Mouse (Mus musculus) ES-Bruce4 (cell line): ENCODE results near the gene Eno2. TPM values are rescaled to one million over a fixed set of nuclear protein-coding genes. Genes with fewer than 3 reads are reported as not detected.
A peak's percentile ranks its signal among the peaks of the same experiment; 100 is the strongest.

Experiments
- H3K27ac ChIP-seq: 2 replicates; pipeline ENCODE4 v1.5.1; 2012; ENCODE audit warnings: low read length, inconsistent platforms; ENCODE audit not compliant: insufficient read depth
- H3K27me3 ChIP-seq: 2 replicates; pipeline ENCODE4 v1.6.1; 2012; ENCODE audit warnings: mild to moderate bottlenecking, low read length, inconsistent platforms; ENCODE audit not compliant: control insufficient read depth, poor library complexity, insufficient read depth, severe bottlenecking
- H3K36me3 ChIP-seq: 2 replicates; pipeline ENCODE4 v1.6.1; 2012; ENCODE audit warnings: inconsistent platforms, mild to moderate bottlenecking, low read length, moderate library complexity; ENCODE audit not compliant: control insufficient read depth, poor library complexity, insufficient read depth, severe bottlenecking
- H3K4me1 ChIP-seq: one replicate; pipeline ENCODE4 v1.8.1; 2011; ENCODE audit warnings: low read length; ENCODE audit not compliant: control insufficient read depth, insufficient read depth
- H3K4me3 ChIP-seq: 2 replicates; pipeline ENCODE4 v1.5.1; 2011; ENCODE audit warnings: low read depth, mild to moderate bottlenecking, low read length
- H3K9ac ChIP-seq: 2 replicates; pipeline ENCODE4 v1.6.1; 2012; ENCODE audit warnings: low read depth, mild to moderate bottlenecking, inconsistent platforms; ENCODE audit not compliant: poor library complexity, severe bottlenecking
- H3K9me3 ChIP-seq: replicated peaks from 2 replicates; pipeline ENCODE4 v1.6.1; 2012; ENCODE audit warnings: mild to moderate bottlenecking, low read length, inconsistent platforms; ENCODE audit not compliant: control insufficient read depth, poor library complexity, insufficient read depth, severe bottlenecking
- CTCF ChIP-seq: IDR thresholded peaks from one replicate; pipeline ENCODE4 v1.8.1; 2011; ENCODE audit warnings: low read depth, low read length
- EP300 ChIP-seq: IDR thresholded peaks from 2 replicates; pipeline ENCODE4 v1.6.1; 2011; ENCODE audit warnings: low read depth, low read length; ENCODE audit not compliant: insufficient read depth
- POLR2A ChIP-seq: IDR thresholded peaks from one replicate; pipeline ENCODE4 v1.8.1; 2011; ENCODE audit warnings: low read length; ENCODE audit not compliant: insufficient read depth
- polyA plus RNA-seq: library from polyadenylated mRNA; stranded (reverse); fragments of >200 nt; gene quantifications from 2 replicates; pipeline ENCODE4 v1.2.4, GENCODE M21; 2011; ENCODE audit warnings: low read depth; ENCODE audit not compliant: missing spikeins, insufficient read depth, insufficient read length

The Eno2 gene
- polyA plus RNA-seq, 1 experiment = 7.4 TPM

- H3K9ac ChIP-seq = peak overlapping the region; percentile 43
- H3K4me1 ChIP-seq = peaks cover 9% of the 10 kb centered on the region
- H3K4me3 ChIP-seq = peak overlapping the region; percentile 60
- H3K27me3 ChIP-seq = no peaks in the 10 kb centered on the region
- no peaks in the 10 kb centered on the region for H3K36me3 ChIP-seq
- peak overlapping the region; percentile 41 for H3K27ac ChIP-seq
- no peaks in the 10 kb centered on the region for H3K9me3 ChIP-seq
- peak; percentile 79 for TF ChIP-seq EP300
- peak; percentile 26 for TF ChIP-seq POLR2A
- no peak for TF ChIP-seq CTCF
Observed at GRCm38 (mm10) chr6:124732476-124733370, 36.8 kb downstream of the Eno2 start.

- Histone ChIP-seq H3K27ac (no peak overlapping the region), H3K9ac (no peak overlapping the region), H3K27me3 (no peaks in the 10 kb centered on the region), H3K36me3 (no peaks in the 10 kb centered on the region), H3K4me1 (peaks cover 9% of the 10 kb centered on the region), H3K9me3 (no peaks in the 10 kb centered on the region), H3K4me3 (no peak overlapping the region)
- no peak for TF ChIP-seq POLR2A
- no peak for TF ChIP-seq EP300
- TF ChIP-seq CTCF = no peak
Observed at GRCm38 (mm10) chr6:124731038-124731437, 38.4 kb downstream of the Eno2 start.

GRCm38 (mm10) chr6:124729850-124730705 lies 39.4 kb downstream of the Eno2 start:
- peaks cover 9% of the 10 kb centered on the region for H3K4me1 ChIP-seq
- H3K9me3 ChIP-seq = no peaks in the 10 kb centered on the region
- TF ChIP-seq POLR2A = no peak
- TF ChIP-seq CTCF = no peak
- no peak for TF ChIP-seq EP300
- H3K27me3 ChIP-seq = no peaks in the 10 kb centered on the region
- no peak overlapping the region for H3K9ac ChIP-seq
- H3K36me3 ChIP-seq = no peaks in the 10 kb centered on the region
- no peak overlapping the region for H3K27ac ChIP-seq
- no peak overlapping the region for H3K4me3 ChIP-seq

- H3K27ac ChIP-seq = no peak overlapping the region
- peaks cover 9% of the 10 kb centered on the region for H3K4me1 ChIP-seq
- no peaks in the 10 kb centered on the region for H3K36me3 ChIP-seq
- no peak overlapping the region for H3K9ac ChIP-seq
- TF ChIP-seq EP300 = no peak
- TF ChIP-seq CTCF = no peak
- no peak for TF ChIP-seq POLR2A
- no peaks in the 10 kb centered on the region for H3K27me3 ChIP-seq
- no peak overlapping the region for H3K4me3 ChIP-seq
- H3K9me3 ChIP-seq = no peaks in the 10 kb centered on the region
Observed at GRCm38 (mm10) chr6:124728621-124729020, 40.9 kb downstream of the Eno2 start.

GRCm38 (mm10) chr6:124724472-124724871 lies 45.0 kb downstream of the Eno2 start:
- Histone ChIP-seq H3K27ac (no peak overlapping the region), H3K36me3 (no peaks in the 10 kb centered on the region), H3K4me3 (no peak overlapping the region), H3K9me3 (no peaks in the 10 kb centered on the region), H3K9ac (no peak overlapping the region), H3K27me3 (no peaks in the 10 kb centered on the region), H3K4me1 (no peaks in the 10 kb centered on the region)
- TF ChIP-seq EP300 (no peak), CTCF (no peak), POLR2A (no peak)

- Histone ChIP-seq H3K27ac (no peak overlapping the region), H3K4me1 (no peaks in the 10 kb centered on the region), H3K9me3 (no peaks in the 10 kb centered on the region), H3K36me3 (no peaks in the 10 kb centered on the region), H3K27me3 (no peaks in the 10 kb centered on the region), H3K4me3 (no peak overlapping the region), H3K9ac (no peak overlapping the region)
- no peak for TF ChIP-seq EP300
- no peak for TF ChIP-seq CTCF
- TF ChIP-seq POLR2A = no peak
Observed at GRCm38 (mm10) chr6:124723541-124723940, 45.9 kb downstream of the Eno2 start.
